Mouse (Mus musculus) ES-Bruce4 (cell line): ENCODE results near the gene Phlda2. TPM values are rescaled to one million over a fixed set of nuclear protein-coding genes. Genes with fewer than 3 reads are reported as not detected.
"Not testable (repeated sequence)": the region's sequence is repeated elsewhere in the genome, so short reads cannot be mapped to it uniquely, and the experiment has no call there.

Source experiments
- H3K27ac ChIP-seq: 2 replicates; pipeline ENCODE4 v1.5.1; 2012; ENCODE audit warnings: low read length, inconsistent platforms; ENCODE audit not compliant: insufficient read depth
- H3K27me3 ChIP-seq: 2 replicates; pipeline ENCODE4 v1.6.1; 2012; ENCODE audit warnings: mild to moderate bottlenecking, low read length, inconsistent platforms; ENCODE audit not compliant: control insufficient read depth, poor library complexity, insufficient read depth, severe bottlenecking
- H3K36me3 ChIP-seq: 2 replicates; pipeline ENCODE4 v1.6.1; 2012; ENCODE audit warnings: inconsistent platforms, mild to moderate bottlenecking, low read length, moderate library complexity; ENCODE audit not compliant: control insufficient read depth, poor library complexity, insufficient read depth, severe bottlenecking
- H3K4me1 ChIP-seq: one replicate; pipeline ENCODE4 v1.8.1; 2011; ENCODE audit warnings: low read length; ENCODE audit not compliant: control insufficient read depth, insufficient read depth
- H3K4me3 ChIP-seq: 2 replicates; pipeline ENCODE4 v1.5.1; 2011; ENCODE audit warnings: low read depth, mild to moderate bottlenecking, low read length
- H3K9ac ChIP-seq: 2 replicates; pipeline ENCODE4 v1.6.1; 2012; ENCODE audit warnings: low read depth, mild to moderate bottlenecking, inconsistent platforms; ENCODE audit not compliant: poor library complexity, severe bottlenecking
- H3K9me3 ChIP-seq: replicated peaks from 2 replicates; pipeline ENCODE4 v1.6.1; 2012; ENCODE audit warnings: mild to moderate bottlenecking, low read length, inconsistent platforms; ENCODE audit not compliant: control insufficient read depth, poor library complexity, insufficient read depth, severe bottlenecking
- CTCF ChIP-seq: IDR thresholded peaks from one replicate; pipeline ENCODE4 v1.8.1; 2011; ENCODE audit warnings: low read depth, low read length
- EP300 ChIP-seq: IDR thresholded peaks from 2 replicates; pipeline ENCODE4 v1.6.1; 2011; ENCODE audit warnings: low read depth, low read length; ENCODE audit not compliant: insufficient read depth
- POLR2A ChIP-seq: IDR thresholded peaks from one replicate; pipeline ENCODE4 v1.8.1; 2011; ENCODE audit warnings: low read length; ENCODE audit not compliant: insufficient read depth
- polyA plus RNA-seq: library from polyadenylated mRNA; stranded (reverse); fragments of >200 nt; gene quantifications from 2 replicates; pipeline ENCODE4 v1.2.4, GENCODE M21; 2011; ENCODE audit warnings: low read depth; ENCODE audit not compliant: missing spikeins, insufficient read depth, insufficient read length

Phlda2 gene
- polyA plus RNA-seq, 1 experiment, result 44.9 TPM

- Histone ChIP-seq H3K9me3 (no peaks in the 10 kb centered on the region), H3K27me3 (no peaks in the 10 kb centered on the region)
- no peak for TF ChIP-seq CTCF
- TF ChIP-seq EP300, result no peak
- no peak for TF ChIP-seq POLR2A
These were observed 41.4 kb upstream of the Phlda2 start for GRCm38 (mm10) chr7:143544368-143544767.

GRCm38 (mm10) chr7:143538671-143539070, 35.7 kb upstream of the Phlda2 start:
- Histone ChIP-seq H3K4me3 (no peak overlapping the region), H3K27ac (no peak overlapping the region), H3K9ac (no peak overlapping the region), H3K27me3 (no peaks in the 10 kb centered on the region), H3K9me3 (no peaks in the 10 kb centered on the region), H3K4me1 (no peaks in the 10 kb centered on the region), H3K36me3 (peaks cover 50% of the 10 kb centered on the region)
- TF ChIP-seq POLR2A (no peak), EP300 (no peak), CTCF (no peak)

More at GRCm38 (mm10) chr7:143544368-143544767, 41.4 kb upstream of the Phlda2 start:
- 0 out of 2 replicates have a peak, but pooled peaks cover 9% of the 10 kb centered on the region for H3K36me3 ChIP-seq
- no peak overlapping the region for H3K4me3 ChIP-seq
- H3K9ac ChIP-seq, result no peak overlapping the region
- H3K27ac ChIP-seq, result no peak overlapping the region
- no peaks in the 10 kb centered on the region for H3K4me1 ChIP-seq

GRCm38 (mm10) chr7:143538229-143538628, 35.3 kb upstream of the Phlda2 start:
- peaks cover 54% of the 10 kb centered on the region for H3K36me3 ChIP-seq
- H3K4me1 ChIP-seq, H3K27ac ChIP-seq, H3K4me3 ChIP-seq, H3K27me3 ChIP-seq, H3K9ac ChIP-seq, H3K9me3 ChIP-seq: not testable (repeated sequence)

- Histone ChIP-seq H3K9ac (no peak overlapping the region), H3K27me3 (no peaks in the 10 kb centered on the region), H3K4me3 (no peak overlapping the region), H3K9me3 (no peaks in the 10 kb centered on the region), H3K36me3 (peaks cover 68% of the 10 kb centered on the region), H3K27ac (no peak overlapping the region), H3K4me1 (no peaks in the 10 kb centered on the region)
- TF ChIP-seq CTCF (no peak), EP300 (no peak), POLR2A (no peak)
These were observed 33.3 kb upstream of the Phlda2 start for GRCm38 (mm10) chr7:143536251-143536650.

GRCm38 (mm10) chr7:143533284-143533683, 30.3 kb upstream of the Phlda2 start:
- Histone ChIP-seq H3K36me3 (peaks cover 81% of the 10 kb centered on the region), H3K9me3 (no peaks in the 10 kb centered on the region), H3K9ac (no peak overlapping the region), H3K4me3 (no peak overlapping the region), H3K27me3 (no peaks in the 10 kb centered on the region), H3K4me1 (no peaks in the 10 kb centered on the region), H3K27ac (no peak overlapping the region)
- TF ChIP-seq POLR2A (no peak), CTCF (no peak), EP300 (no peak)

GRCm38 (mm10) chr7:143532410-143532809, 29.5 kb upstream of the Phlda2 start:
- H3K4me1 ChIP-seq, result no peaks in the 10 kb centered on the region
- no peak overlapping the region for H3K27ac ChIP-seq
- no peaks in the 10 kb centered on the region for H3K9me3 ChIP-seq
- no peak overlapping the region for H3K4me3 ChIP-seq
- TF ChIP-seq CTCF (no peak), EP300 (no peak), POLR2A (no peak)
- H3K36me3 ChIP-seq, result peaks cover 81% of the 10 kb centered on the region
- no peaks in the 10 kb centered on the region for H3K27me3 ChIP-seq
- no peak overlapping the region for H3K9ac ChIP-seq
